Mouse (Mus musculus): ENCODE data around the gene E2f1. TPM values are rescaled to one million over a fixed set of nuclear protein-coding genes. Genes with fewer than 3 reads are reported as not detected.

The E2f1 gene
- polyA plus RNA-seq (2014; fragmentation: Illumina TruSeq; extraction: RNeasy Lipid Tissue Mini Kit (QIAGEN cat#74804); ENCODE audit: low read depth, low replicate concordance): 0.42 TPM

DNA sequence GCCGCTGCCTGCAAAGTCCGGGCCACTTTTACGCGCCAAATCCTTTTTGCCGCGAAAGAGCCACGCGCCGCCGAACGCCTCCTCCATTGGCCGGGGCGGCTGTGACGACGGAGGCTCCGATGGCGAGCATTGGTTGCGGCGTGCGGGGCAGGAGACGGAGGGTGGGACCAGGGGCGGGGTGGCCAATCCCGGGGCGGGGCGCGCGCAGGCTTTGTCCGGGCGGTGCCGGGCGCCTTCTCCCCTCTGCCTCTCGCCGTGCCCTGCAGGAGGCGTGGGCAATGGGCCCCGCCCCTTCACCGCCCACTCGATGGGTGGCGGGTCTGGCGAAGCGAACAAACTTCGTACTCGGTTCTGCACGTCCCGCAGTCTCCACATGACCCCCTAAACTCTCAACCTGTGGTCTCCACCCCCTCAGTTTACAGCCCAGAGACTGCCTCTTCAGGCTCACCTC is at the start of gene E2f1:
E2f1 (minus strand) TSS at position 57 of the 451 bp plus-strand sequence.

DNA sequence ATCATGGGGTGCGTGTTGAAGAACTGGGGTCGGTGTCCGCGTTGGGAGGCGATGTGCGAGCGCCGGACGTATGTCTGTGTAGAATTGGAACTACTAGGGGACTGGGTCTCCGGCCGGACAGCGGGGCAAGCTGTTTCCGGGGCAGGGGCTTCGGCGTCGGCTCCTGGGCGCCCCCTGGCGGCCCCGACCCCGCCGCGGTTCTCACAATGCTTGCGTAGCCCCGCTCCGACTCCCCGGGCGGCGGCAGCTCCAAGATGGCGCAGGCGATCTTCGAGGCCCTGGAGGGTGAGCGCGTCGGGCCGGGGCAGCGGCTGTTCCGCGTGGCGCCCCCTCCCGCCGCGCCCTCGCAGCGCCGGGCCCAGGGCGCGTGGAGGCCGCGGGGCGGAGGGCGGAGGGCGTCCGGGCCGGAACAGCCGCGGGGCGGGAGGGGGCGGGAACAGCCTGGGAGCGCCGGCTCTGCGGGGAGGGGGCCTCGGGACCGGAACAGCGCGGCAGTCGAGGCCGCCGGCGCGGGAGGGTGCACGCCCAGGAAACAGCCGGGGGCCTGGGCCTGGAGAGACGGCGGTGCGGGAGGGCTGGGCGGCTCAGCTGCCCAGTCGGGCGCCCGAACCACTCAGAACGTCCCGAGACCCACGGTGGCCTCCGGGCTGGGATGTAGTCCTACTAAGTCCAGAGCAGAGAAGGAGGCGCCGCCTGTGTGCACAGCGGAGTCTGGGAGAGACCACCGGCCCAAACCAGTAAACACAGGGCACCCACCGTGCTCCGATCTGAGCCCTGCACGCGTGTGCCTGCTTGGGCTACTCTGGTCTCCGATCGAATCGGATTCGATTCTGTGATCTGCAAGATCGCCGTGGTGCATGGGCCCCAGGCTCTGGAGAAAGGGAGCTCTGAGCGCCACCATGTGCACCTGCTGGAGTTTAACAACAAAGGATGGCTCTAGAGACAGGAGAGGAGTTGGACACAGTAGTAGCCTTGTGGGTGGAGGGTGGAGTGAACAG is 43.7 kb upstream of the E2f1 start, which contains the start of the genes Zfp341 and 4930519P11Rik:
Zfp341 (plus strand) TSS at position 180 of the 998 bp plus-strand sequence.
4930519P11Rik (minus strand) TSS at position 320 of the 998 bp plus-strand sequence.

DNA sequence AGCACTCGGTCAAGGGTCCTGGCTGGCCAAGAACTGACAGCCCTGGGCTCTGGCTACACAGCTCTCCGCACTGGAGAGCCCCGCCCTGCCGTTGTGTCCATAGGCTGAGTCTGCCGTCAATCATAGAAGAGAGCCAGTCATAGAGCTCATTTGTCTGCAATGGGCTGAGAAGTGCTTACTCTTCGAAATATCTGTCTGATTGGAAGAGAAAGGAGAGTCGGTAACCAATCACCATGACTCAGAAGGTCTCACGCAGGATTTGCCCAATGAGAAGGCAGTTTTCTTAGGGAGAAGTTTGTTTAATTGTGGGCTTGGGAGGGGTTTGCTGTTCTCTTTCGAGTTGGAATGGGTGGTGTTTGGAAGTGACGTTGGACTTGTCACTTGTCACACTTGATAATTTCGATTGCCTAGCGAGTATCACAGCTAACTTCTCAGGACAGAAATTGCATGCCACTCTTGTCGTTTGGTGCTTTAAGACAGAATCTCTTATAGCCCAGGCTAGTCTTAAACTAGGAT is 34.0 kb upstream of the E2f1 start, which contains the start of gene Pxmp4:
Pxmp4 (minus strand) TSS at position 71 of the 516 bp plus-strand sequence.

DNA sequence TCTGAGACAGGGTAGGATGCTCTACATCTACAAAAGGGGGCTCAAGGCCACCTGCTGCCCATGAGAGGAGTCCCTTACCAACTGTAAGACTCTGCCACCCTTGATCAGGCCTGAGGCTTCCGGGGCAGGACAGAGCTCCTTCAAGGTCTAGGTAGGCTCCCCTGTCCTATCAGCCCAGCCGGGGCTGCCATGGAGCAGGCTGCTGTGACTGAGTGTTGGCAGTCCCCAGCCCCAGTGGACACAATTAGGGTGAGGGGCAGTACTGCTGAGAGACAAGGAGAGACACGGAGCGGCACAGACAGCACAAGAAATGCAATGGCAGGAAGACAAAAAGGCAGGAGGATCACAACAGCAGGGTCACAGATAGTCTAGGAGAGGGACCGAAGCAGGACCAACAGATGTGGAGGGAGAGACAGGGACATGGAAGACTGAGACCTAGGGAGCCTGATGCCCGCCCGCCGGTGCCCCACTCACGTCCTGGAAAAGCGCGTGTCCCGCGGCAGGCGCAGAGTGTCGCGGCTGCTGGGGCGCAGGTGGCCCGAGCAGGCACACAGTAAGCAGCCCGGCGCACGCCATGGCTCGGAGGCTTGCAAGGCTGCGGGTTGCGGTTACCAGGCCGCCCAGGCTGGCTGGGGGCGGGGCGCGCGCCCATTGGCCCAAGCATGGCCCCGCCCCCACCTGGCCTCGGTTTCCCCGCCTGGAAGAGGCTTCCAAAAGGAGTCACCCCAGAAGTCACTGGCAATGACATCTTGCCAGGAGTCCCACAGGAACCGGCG is 11.2 kb downstream of the E2f1 start, which contains the start of gene Necab3:
Necab3 (minus strand) TSS at position 627 of the 776 bp plus-strand sequence.

DNA sequence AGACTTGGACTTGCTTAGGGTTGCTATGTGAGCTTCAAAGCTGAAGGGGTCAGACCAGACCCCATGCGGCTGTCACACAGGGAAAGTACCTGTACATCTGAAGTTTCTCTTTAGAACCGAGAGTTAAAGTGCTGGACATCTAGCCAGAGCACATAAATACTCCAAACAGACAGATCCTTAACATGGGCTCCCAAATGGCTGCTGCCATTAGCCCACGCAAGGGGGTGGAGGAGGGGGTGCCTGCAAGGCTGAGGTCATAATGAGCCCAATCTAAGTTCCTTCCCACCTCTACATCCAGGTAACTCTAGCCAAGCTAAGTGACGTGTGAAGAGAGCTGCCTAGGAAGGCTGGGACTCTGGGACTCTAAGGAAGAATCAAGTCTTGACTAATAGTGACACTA is 18.2 kb downstream of the E2f1 start, which contains the start of gene Actl10:
Actl10 (plus strand) TSS at position 301 of the 400 bp plus-strand sequence.

DNA sequence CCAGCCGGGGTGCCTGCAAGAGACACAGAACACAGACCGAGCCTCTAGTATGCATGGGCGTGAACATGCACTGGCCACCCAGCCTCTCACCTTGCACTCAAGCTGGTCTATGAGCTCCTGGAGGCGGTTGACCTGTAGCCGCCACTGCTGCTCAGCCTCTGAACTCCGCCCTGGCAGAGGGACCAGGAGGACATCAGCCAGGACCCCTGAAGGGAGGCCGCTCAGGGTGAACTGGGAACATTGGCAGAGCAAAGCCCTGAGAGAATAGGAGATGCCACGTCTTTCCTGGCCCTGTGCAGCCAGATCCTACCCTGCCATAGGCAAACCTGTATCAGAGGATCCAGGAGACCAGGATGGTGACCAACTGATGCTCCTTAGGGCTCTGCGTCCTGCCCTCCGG is 23.0 kb downstream of the E2f1 start, which contains the start of gene 1700003F12Rik:
1700003F12Rik (plus strand) TSS at position 375 of the 400 bp plus-strand sequence.

Other genes with a start within 250 kb of the E2f1 start
- gene Cdk5rap1, start 196.9 kb downstream of the E2f1 start, polyA plus RNA-seq (2014; fragmentation: Illumina TruSeq; extraction: RNeasy Lipid Tissue Mini Kit (QIAGEN cat#74804); ENCODE audit: low read depth, low replicate concordance): 14.2 TPM
- 67.4 TPM for gene Snta1, start 161.8 kb downstream of the E2f1 start, polyA plus RNA-seq (2014; fragmentation: Illumina TruSeq; extraction: RNeasy Lipid Tissue Mini Kit (QIAGEN cat#74804); ENCODE audit: low read depth, low replicate concordance)
- gene Cbfa2t2, start 133.4 kb downstream of the E2f1 start, polyA plus RNA-seq (2014; fragmentation: Illumina TruSeq; extraction: RNeasy Lipid Tissue Mini Kit (QIAGEN cat#74804); ENCODE audit: low read depth, low replicate concordance): 11.2 TPM
- gene 1700003F12Rik, start 22.8 kb downstream of the E2f1 start, polyA plus RNA-seq (2014; fragmentation: Illumina TruSeq; extraction: RNeasy Lipid Tissue Mini Kit (QIAGEN cat#74804); ENCODE audit: low read depth, low replicate concordance): not detected
- not detected for gene Actl10, start 18.1 kb downstream of the E2f1 start, polyA plus RNA-seq (2014; fragmentation: Illumina TruSeq; extraction: RNeasy Lipid Tissue Mini Kit (QIAGEN cat#74804); ENCODE audit: low read depth, low replicate concordance)
- 0.60 TPM for gene Necab3, start 11.0 kb downstream of the E2f1 start, polyA plus RNA-seq (2014; fragmentation: Illumina TruSeq; extraction: RNeasy Lipid Tissue Mini Kit (QIAGEN cat#74804); ENCODE audit: low read depth, low replicate concordance)
- 35.2 TPM for gene Pxmp4, start 33.8 kb upstream of the E2f1 start, polyA plus RNA-seq (2014; fragmentation: Illumina TruSeq; extraction: RNeasy Lipid Tissue Mini Kit (QIAGEN cat#74804); ENCODE audit: low read depth, low replicate concordance)
- gene Zfp341, start 43.4 kb upstream of the E2f1 start, polyA plus RNA-seq (2014; fragmentation: Illumina TruSeq; extraction: RNeasy Lipid Tissue Mini Kit (QIAGEN cat#74804); ENCODE audit: low read depth, low replicate concordance): 2.6 TPM
- not detected for gene 4930519P11Rik, start 43.5 kb upstream of the E2f1 start, polyA plus RNA-seq (2014; fragmentation: Illumina TruSeq; extraction: RNeasy Lipid Tissue Mini Kit (QIAGEN cat#74804); ENCODE audit: low read depth, low replicate concordance)
- gene Chmp4b, start 81.8 kb upstream of the E2f1 start, polyA plus RNA-seq (2014; fragmentation: Illumina TruSeq; extraction: RNeasy Lipid Tissue Mini Kit (QIAGEN cat#74804); ENCODE audit: low read depth, low replicate concordance): 123 TPM
- not detected for gene Gm14214, start 200.1 kb upstream of the E2f1 start, polyA plus RNA-seq (2014; fragmentation: Illumina TruSeq; extraction: RNeasy Lipid Tissue Mini Kit (QIAGEN cat#74804); ENCODE audit: low read depth, low replicate concordance)
- gene Raly, start 221.2 kb upstream of the E2f1 start, polyA plus RNA-seq (2014; fragmentation: Illumina TruSeq; extraction: RNeasy Lipid Tissue Mini Kit (QIAGEN cat#74804); ENCODE audit: low read depth, low replicate concordance): 106 TPM
- not detected for gene a, start 221.5 kb upstream of the E2f1 start, polyA plus RNA-seq (2014; fragmentation: Illumina TruSeq; extraction: RNeasy Lipid Tissue Mini Kit (QIAGEN cat#74804); ENCODE audit: low read depth, low replicate concordance)

All from heart, adult 10 weeks (tissue).